Mouse (Mus musculus) urinary bladder, postnatal 36 days (tissue): ENCODE measurements at regions not wholly inside any gene's neighbourhood (a gene's known extent, or its start where the extent isn't known, plus 50 kb on each side); places are given as distances from the start of the nearest gene placed in this dataset.

Experiments used
- DNase-seq, 2 experiments: peaks; one replicate each; pipeline ENCODE4 v3.0.0; 2022; ENCODE audit warnings: low spot score in 2 of 2, mixed read lengths in 1 of 2

GRCm38 (mm10) chr7:68858471-68859210, 109.6 kb upstream of the Arrdc4 start:
- DNase-seq: no peak

GRCm38 (mm10) chr7:68851981-68852575, 103.0 kb upstream of the Arrdc4 start:
- DNase-seq: no peak

- DNase-seq: no peak
Observed at GRCm38 (mm10) chr7:68844606-68845005, 95.6 kb upstream of the Arrdc4 start.

GRCm38 (mm10) chr7:68843374-68843773, 94.3 kb upstream of the Arrdc4 start:
- no peak for DNase-seq

GRCm38 (mm10) chr7:68833977-68834791, 85.1 kb upstream of the Arrdc4 start:
- DNase-seq: no peak

- no peak for DNase-seq
Observed at GRCm38 (mm10) chr7:68833517-68833916, 84.5 kb upstream of the Arrdc4 start.

- peak; percentile 76 to 78 for DNase-seq
Observed at GRCm38 (mm10) chr7:68829861-68830260, 80.8 kb upstream of the Arrdc4 start.

GRCm38 (mm10) chr7:68824399-68824798, 75.4 kb upstream of the Arrdc4 start:
- DNase-seq: no peak

GRCm38 (mm10) chr7:68823646-68824045, 74.6 kb upstream of the Arrdc4 start:
- no peak for DNase-seq

GRCm38 (mm10) chr7:68823189-68823588, 74.1 kb upstream of the Arrdc4 start:
- DNase-seq: peak; percentile 44 to 51

- DNase-seq: no peak
Observed at GRCm38 (mm10) chr7:68814823-68815666, 66.0 kb upstream of the Arrdc4 start.

GRCm38 (mm10) chr7:68809782-68810181, 60.7 kb upstream of the Arrdc4 start:
- DNase-seq: no peak
